Mouse (Mus musculus) small intestine, adult 2 months (tissue): ENCODE measurements around the gene Crtc2. TPM values are rescaled to one million over a fixed set of nuclear protein-coding genes. Genes with fewer than 3 reads are reported as not detected.

Source experiments
- H3K27ac ChIP-seq: fragments of 200-500 bp; 2 replicates; pipeline ENCODE4 v1.5.1; 2012; ENCODE audit warnings: low read depth, low read length, control low read depth, inconsistent platforms; ENCODE audit not compliant: insufficient read depth
- H3K27me3 ChIP-seq: fragments of 200-500 bp; 2 replicates; pipeline ENCODE4 v1.6.1; 2012; ENCODE audit warnings: mild to moderate bottlenecking, moderate library complexity, low read length, inconsistent platforms; ENCODE audit not compliant: control insufficient read depth, insufficient read depth
- H3K36me3 ChIP-seq: fragments of 200-500 bp; 2 replicates; pipeline ENCODE4 v1.6.1; 2012; ENCODE audit warnings: mild to moderate bottlenecking, low read length, control low read depth, inconsistent platforms; ENCODE audit not compliant: control insufficient read depth, insufficient read depth
- H3K4me1 ChIP-seq: fragments of 200-500 bp; 2 replicates; pipeline ENCODE4 v1.6.1; 2012; ENCODE audit warnings: low read length, inconsistent platforms, mixed read lengths; ENCODE audit not compliant: control insufficient read depth, insufficient read depth, insufficient read length
- H3K4me3 ChIP-seq: fragments of 200-500 bp; 2 replicates; pipeline ENCODE4 v1.5.1; 2012; ENCODE audit warnings: low read depth, mild to moderate bottlenecking, control low read depth, inconsistent platforms, low read length, moderate library complexity
- CTCF ChIP-seq: fragments of 200-500 bp; IDR thresholded peaks from 2 replicates; pipeline ENCODE4 v1.5.1; 2012; ENCODE audit warnings: low read depth, mild to moderate bottlenecking, control low read depth, inconsistent platforms, low read length, moderate library complexity, mixed read lengths; ENCODE audit not compliant: insufficient replicate concordance, insufficient read length; ENCODE audit errors: extremely low read depth
- POLR2A ChIP-seq: fragments of 200-500 bp; IDR thresholded peaks from 2 replicates; pipeline ENCODE4 v1.6.1; 2012; ENCODE audit warnings: low read depth, mild to moderate bottlenecking, control low read depth, inconsistent platforms, low read length, moderate library complexity
- WGBS: fragments of 180-500 bp; shearing (Covaris S2); methylation state at CpG from one replicate; pipeline ENCODE4 v1.1.7; 2018; 5-methylcytosine and 5-hydroxymethylcytosine counted together
- polyA plus RNA-seq: library from polyadenylated mRNA; depleted of rRNA; stranded (reverse); fragments of >200 nt; gene quantifications from 2 replicates; pipeline ENCODE4 v1.2.3, GENCODE M21; 2012; rRNA removed

Crtc2 gene
- polyA plus RNA-seq = 31.4 and 57.0 TPM in 2 replicates

DNA sequence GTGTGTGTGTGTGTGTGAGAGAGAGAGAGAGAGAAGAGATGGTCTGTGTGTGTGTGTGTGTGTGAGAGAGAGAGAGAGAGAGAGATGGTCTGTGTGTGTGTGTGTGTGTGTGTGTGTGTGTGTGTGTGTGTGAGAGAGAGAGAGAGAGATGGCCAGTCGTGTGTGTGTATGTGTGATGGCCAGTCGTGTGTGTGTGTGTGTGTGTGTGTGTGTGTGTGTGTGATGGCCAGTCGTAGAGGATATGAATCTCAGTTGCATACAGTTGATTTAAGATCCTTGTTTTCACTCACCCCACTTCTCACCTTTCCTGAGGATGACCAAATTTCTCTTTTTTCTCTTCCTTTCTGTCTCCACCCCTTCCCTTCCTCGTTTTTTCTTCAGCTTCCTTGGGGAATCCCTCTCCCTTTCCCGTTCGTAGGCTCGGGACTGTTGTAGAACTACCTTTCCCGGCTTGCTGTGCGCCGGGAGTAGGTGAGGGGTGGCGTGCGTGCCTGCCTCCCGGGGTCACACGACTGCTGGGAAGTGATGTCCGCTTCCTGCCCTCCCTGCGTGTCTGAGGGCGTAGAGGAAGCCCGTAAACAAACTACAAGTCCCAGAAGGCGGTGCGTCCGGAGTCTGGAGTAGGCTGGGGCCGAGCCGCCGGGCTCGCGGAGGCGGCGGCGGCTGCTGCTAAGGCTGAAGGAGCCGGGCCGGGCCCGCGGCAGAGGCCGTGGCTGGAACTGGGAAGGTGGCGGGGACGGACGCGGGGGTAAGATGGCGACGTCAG, at the start of gene Crtc2:
Gene Crtc2, plus strand, starts transcription at position 511 of the 766 bp plus-strand sequence.
- under 1% methylated on average over 40 of the region's 40 CpGs for WGBS
- TF ChIP-seq CTCF = no peak
- peak; percentile 76 for TF ChIP-seq POLR2A
- H3K4me1 ChIP-seq = peaks cover 11% of the 10 kb centered on the region; the same call in 1 of the 2 replicates

DNA sequence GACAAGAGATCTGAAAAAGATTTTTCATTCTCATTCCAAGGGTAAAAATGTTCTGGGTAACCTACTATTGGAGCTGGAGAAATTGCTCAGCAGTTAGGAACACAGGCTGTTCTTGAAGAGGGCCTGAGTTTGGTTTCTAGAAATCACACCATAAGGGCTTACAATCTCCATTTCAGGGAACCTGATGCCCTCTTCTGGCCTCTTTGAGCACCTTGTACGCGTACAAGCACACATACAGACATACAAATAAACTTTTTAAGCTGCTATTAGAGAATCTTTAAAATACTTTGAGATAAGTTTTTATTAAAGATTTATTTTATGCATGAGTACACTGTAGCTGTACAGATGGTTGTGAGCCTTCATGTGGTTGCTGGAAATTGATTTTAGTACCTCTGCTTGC, 49.4 kb upstream of the Crtc2 start:
- TF ChIP-seq POLR2A (no peak), CTCF (no peak)
- over 99% methylated on average over 2 of the region's 2 CpGs for WGBS
- Histone ChIP-seq H3K4me1 (no peaks in the 10 kb centered on the region), H3K36me3 (peaks cover 15% of the 10 kb centered on the region), H3K4me3 (no peak overlapping the region), H3K27ac (no peak overlapping the region), H3K27me3 (no peaks in the 10 kb centered on the region)

More for the DNA sequence above, at the start of gene Crtc2:
- peak within 1 kb of the TSS; percentile 82 for H3K27ac ChIP-seq
- peaks cover 23% of the 10 kb centered on the region for H3K36me3 ChIP-seq
- H3K4me3 ChIP-seq = peak within 1 kb of the TSS; percentile 84
- no peaks in the 10 kb centered on the region for H3K27me3 ChIP-seq

DNA sequence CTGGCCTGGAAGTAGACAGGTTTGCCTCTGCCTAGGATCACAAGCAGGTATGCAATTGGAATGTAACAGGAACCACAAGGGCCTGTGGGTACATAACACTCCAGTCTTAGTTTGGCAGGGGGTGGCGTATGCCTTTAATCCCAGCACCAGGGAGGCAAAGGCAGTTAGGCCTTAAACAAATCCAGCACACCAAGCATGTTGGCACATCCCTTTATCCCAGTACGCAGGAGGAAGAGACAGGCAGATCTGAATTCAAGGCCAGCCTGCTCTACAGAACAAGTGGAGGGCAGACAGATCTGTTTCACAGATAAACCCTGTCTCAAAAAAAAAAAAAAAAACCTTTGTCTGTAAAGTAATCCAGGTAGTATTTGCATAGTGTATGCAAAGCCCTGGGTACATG, 45.3 kb upstream of the Crtc2 start:
- 91% methylated on average over 2 of the region's 2 CpGs for WGBS

DNA sequence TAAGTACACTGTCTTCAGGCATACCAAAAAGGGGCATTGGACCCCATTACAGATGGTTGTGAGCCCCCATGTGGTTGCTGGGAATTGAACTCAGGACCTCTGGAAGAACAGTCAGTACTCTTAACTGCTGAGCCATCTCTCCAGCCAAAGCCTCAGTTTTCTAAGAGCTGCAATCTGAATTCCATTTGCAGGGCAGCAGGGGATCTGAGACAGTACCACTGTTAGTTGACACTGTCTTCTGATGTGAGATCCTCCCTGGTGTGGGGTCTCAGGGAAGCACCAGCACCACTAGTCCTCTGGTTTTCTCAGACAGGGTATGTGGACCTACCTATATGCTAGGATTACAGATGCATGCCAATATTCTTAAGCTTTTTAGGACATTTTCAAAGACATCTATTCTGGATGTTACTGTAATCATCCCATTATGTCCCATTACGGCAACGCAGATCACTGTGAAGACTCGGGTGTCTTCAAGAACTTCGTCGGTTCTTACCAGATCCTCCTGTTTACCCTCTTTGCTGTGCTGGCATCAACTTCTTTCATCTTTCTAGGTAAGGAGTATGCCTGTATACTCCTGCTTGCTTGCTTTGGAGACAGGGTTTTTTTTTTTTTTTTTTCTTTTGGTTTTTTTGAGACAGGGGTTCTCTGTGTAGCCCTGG, 43.9 kb upstream of the Crtc2 start:
- Histone ChIP-seq H3K36me3 (peaks cover 35% of the 10 kb centered on the region), H3K27me3 (no peaks in the 10 kb centered on the region), H3K4me3 (no peak overlapping the region), H3K4me1 (peaks cover 4% of the 10 kb centered on the region), H3K27ac (no peak overlapping the region)
- WGBS = 86% methylated on average over 5 of the region's 5 CpGs
- TF ChIP-seq POLR2A (no peak), CTCF (no peak)

More for the DNA sequence above, 45.3 kb upstream of the Crtc2 start:
- H3K27ac ChIP-seq = no peak overlapping the region
- TF ChIP-seq POLR2A (no peak), CTCF (no peak)
- H3K27me3 ChIP-seq = no peaks in the 10 kb centered on the region
- peaks cover 2% of the 10 kb centered on the region for H3K4me1 ChIP-seq
- no peak overlapping the region for H3K4me3 ChIP-seq
- H3K36me3 ChIP-seq = peaks cover 35% of the 10 kb centered on the region

DNA sequence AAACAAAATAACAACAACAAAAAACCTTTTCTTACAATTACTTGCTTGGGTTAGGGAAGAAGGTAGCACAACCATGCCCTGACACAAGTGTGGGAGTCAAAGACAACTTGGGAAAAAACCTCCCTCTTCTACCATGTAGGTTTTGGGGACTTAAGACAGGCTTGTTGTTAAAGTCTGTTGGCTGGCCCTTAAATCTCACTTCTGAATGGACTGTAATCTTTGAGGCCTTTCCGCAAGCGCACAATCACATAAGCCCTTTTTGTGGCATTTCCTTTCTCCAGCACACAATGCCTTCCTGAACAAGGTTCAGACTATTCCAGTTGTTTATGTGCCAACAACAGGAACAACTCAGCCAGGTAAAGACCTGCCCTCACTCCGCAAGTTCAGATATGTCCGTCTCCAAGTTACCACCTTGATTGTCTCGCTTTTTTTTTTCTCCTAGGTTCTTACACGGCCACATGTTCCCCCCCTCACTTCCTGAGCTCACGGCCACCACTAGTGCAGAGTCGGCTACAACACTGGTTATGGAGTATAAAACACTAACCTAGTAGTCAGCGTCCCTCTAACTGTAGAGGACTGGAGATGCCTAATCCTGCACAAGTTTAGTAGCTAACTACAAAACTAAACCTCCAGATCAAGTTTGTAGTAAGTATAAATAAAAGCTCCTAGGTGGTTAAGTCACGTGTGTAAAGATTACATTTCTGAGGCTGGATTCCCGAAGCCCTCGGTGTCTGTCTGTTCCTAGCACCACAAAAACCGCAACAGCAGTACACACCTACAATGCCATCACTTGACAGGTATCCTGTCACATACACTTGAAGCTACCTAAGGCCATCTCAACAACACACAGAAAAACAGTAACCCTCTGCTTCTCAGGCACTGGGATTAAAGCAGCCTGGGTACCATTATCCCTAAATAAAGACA, 42.2 kb upstream of the Crtc2 start:
- Histone ChIP-seq H3K36me3 (peaks cover 35% of the 10 kb centered on the region), H3K27me3 (no peaks in the 10 kb centered on the region), H3K27ac (no peak overlapping the region), H3K4me3 (peak overlapping the region; percentile 9; the same call in 1 of the 2 replicates), H3K4me1 (peaks cover 4% of the 10 kb centered on the region)
- no peak for TF ChIP-seq CTCF
- 31% methylated on average over 13 of the region's 13 CpGs for WGBS

DNA sequence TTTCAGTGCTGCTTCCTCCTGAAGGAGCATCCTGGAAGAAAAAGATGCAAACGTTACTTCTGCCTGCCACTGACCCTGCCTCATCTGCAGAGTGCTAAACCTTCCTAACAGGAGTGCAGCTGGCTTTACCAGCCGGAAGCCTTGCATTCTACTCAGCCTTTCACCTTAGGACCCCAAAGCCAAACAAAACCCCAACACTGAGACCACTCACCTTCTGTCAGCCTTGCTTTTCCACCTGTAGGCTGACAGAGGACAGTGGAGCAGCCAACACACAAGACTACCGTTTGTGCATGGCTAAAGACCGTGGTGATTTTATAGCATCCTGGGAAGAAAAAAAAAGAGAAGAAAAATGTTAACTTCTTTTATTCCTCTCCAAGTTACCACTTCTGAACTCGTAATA, 41.2 kb upstream of the Crtc2 start:
- Histone ChIP-seq H3K36me3 (peaks cover 34% of the 10 kb centered on the region), H3K27me3 (no peaks in the 10 kb centered on the region), H3K27ac (no peak overlapping the region), H3K4me3 (peak overlapping the region; percentile 98), H3K4me1 (peaks cover 4% of the 10 kb centered on the region)
- 2% methylated on average over 5 of the region's 5 CpGs for WGBS
- TF ChIP-seq CTCF (no peak), POLR2A (no peak)

DNA sequence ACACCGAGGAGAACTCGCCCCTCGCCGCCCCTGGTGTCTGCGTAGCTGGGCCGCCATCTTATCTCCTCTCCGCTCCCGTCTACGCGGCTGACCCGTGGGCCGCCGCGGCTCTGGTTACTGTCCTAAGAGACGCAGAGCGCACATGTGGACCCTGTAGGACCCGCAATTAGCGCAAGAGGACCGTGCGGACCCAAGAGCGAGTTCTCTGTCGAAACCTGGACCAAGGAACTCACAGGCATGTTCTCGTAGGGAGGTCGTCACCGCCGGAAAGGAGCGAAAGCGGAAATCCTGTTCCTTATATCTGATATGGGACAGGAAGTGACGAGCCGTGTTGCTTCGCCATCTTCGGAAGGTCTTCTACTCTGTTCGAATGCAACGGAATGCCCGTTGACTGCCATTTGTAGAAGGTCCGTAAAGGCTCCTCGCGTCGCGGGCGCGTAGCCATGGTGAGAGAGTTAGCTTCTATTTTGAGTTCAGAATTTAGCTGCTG, 40.5 kb upstream of the Crtc2 start, which contains the start of the genes Rps27 and Rab13:
Gene Rps27, minus strand, starts transcription at position 275 of the 490 bp plus-strand sequence.
Gene Rab13, plus strand, starts transcription at position 319 of the 490 bp plus-strand sequence.
- Histone ChIP-seq H3K4me3 (peak within 1 kb of the TSS; percentile 98), H3K36me3 (peaks cover 30% of the 10 kb centered on the region), H3K4me1 (peaks cover 4% of the 10 kb centered on the region), H3K27ac (peak within 1 kb of the TSS; percentile 82; the same call in 1 of the 2 replicates), H3K27me3 (no peaks in the 10 kb centered on the region)
- TF ChIP-seq POLR2A = peak; percentile 99
- TF ChIP-seq CTCF = no peak
- under 1% methylated on average over 42 of the region's 42 CpGs for WGBS
